Comparison of ENCODE assay signal across 20 mouse cellular contexts in the genomic region with DNA sequence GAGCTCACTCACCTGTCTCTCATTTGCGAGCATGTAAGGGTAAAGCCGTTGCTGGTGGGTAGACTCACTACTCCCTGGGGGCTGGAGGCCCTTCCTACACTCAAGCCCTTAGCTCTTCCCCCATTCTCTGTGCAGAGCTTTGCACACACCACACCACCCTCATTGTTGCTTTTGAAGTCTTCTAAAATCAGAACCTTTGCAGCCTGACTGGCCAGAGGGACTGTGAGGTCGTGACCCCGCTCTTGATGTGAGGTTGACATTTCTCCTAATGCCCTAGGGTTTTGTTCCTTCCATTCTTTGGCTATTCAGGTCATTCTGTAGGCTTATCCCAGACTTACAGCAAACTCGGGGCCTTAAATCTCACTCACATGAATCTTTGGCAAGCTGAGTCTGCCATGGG.
A peak's percentile ranks its signal among the peaks of the same experiment; 100 is the strongest.
DNase-seq lines count a peak whose midpoint lies in the region; ATAC-seq and TF ChIP-seq lines count a peak whose summit lies in the region.
"Had no signal": no experiment of that assay in that cellular context is flagged by ENCODE, and none has a peak within 500 bp of the region (broad histone marks: within the 10 kb centered on the region; RNA-seq: fewer than 3 reads in every experiment).

No protein-coding gene starts in this region.

- no peak for TF ChIP-seq CTCF in liver, postnatal 0 days (IDR thresholded peaks at IDR 0.05; ENCODE audit: low read depth)

- H3K27me3 ChIP-seq in heart, embryonic 13.5 days (replicated peaks) = no peaks in the 10 kb centered on the region
- H3K27me3 ChIP-seq in liver, embryonic 12.5 days (replicated peaks) = no peaks in the 10 kb centered on the region
- H3K27me3 ChIP-seq in liver, postnatal 0 days (ENCODE audit: insufficient read depth, low read length) = no peaks in the 10 kb centered on the region
- H3K27me3 ChIP-seq: embryonic facial prominence, embryonic 13.5 days; midbrain, embryonic 15.5 days had no signal

- H3K4me2 ChIP-seq in heart, embryonic 13.5 days = peak overlapping the region; percentile 37; the same call in 1 of the 2 replicates
- no peak overlapping the region for H3K4me2 ChIP-seq in liver, embryonic 12.5 days
- H3K4me2 ChIP-seq in liver, postnatal 0 days (ENCODE audit: low read depth, low read length) = no peak overlapping the region
- H3K4me2 ChIP-seq: embryonic facial prominence, embryonic 13.5 days; hindbrain, embryonic 14.5 days; midbrain, embryonic 15.5 days had no signal

- intact Hi-C loops in heart, postnatal 14 days (cut with DNase I) = no loop called here

- H3K9ac ChIP-seq in heart, embryonic 13.5 days = peak overlapping the region; percentile 54
- H3K9ac ChIP-seq in liver, embryonic 12.5 days = no peak overlapping the region
- H3K9ac ChIP-seq in liver, postnatal 0 days (replicated peaks) = no peak overlapping the region
- H3K9ac ChIP-seq: embryonic facial prominence, embryonic 13.5 days; hindbrain, embryonic 14.5 days; midbrain, embryonic 15.5 days had no signal

- 34% methylated on average over 5 of the region's 5 CpGs for WGBS in heart, embryonic 13.5 days
- 61% methylated on average over 5 of the region's 5 CpGs for WGBS in liver, embryonic 12.5 days (ENCODE audit: insufficient replicate concordance)
- WGBS in liver, postnatal 0 days (ENCODE audit: insufficient replicate concordance) = 63% methylated on average over 5 of the region's 5 CpGs

- H3K9me3 ChIP-seq in heart, embryonic 13.5 days = no peaks in the 10 kb centered on the region
- no peaks in the 10 kb centered on the region for H3K9me3 ChIP-seq in liver, embryonic 12.5 days (replicated peaks)
- no peaks in the 10 kb centered on the region for H3K9me3 ChIP-seq in liver, postnatal 0 days (ENCODE audit: low read length)
- H3K9me3 ChIP-seq: embryonic facial prominence, embryonic 13.5 days; midbrain, embryonic 15.5 days had no signal

- peak overlapping the region; percentile 87 for H3K27ac ChIP-seq in heart, embryonic 13.5 days (replicated peaks)
- H3K27ac ChIP-seq in liver, embryonic 12.5 days = no peak overlapping the region
- no peak overlapping the region for H3K27ac ChIP-seq in liver, postnatal 0 days (ENCODE audit: low read depth)
- H3K27ac ChIP-seq: embryonic facial prominence, embryonic 13.5 days; hindbrain, embryonic 14.5 days; layer of hippocampus, adult 2 months; midbrain, embryonic 15.5 days had no signal

- no peak for ATAC-seq in heart, embryonic 13.5 days (ENCODE audit: extremely low read depth, insufficient number of reproducible peaks, low FRiP score, low TSS enrichment)
- peak; percentile 25; the same call in 1 of the 2 replicates for ATAC-seq in liver, embryonic 12.5 days
- ATAC-seq in liver, postnatal 0 days = no peak
- ATAC-seq in megakaryocyte, adult 5-6 weeks (ENCODE audit: poor library complexity, severe bottlenecking) = no peak
- ATAC-seq: forebrain, embryonic 16.5 days; midbrain, embryonic 15.5 days had no signal

- no peak for DNase-seq in heart, postnatal 14 days
- DNase-seq in liver, postnatal 0 days = no peak
- DNase-seq in embryo, embryonic 10 days (ENCODE audit: low spot score) = peak; percentile 83
- DNase-seq in embryo, embryonic 11 days = peak; percentile 30
- DNase-seq: cerebellum, adult 18-20 months; cerebellum, postnatal 36 days; gastrocnemius, postnatal 36 days; kidney, adult 11 months; kidney, postnatal 10 days; layer of hippocampus, postnatal 36 days; thymus, postnatal 36 days had no signal

- H3K36me3 ChIP-seq in heart, embryonic 13.5 days = no peaks in the 10 kb centered on the region
- H3K36me3 ChIP-seq in liver, embryonic 12.5 days = no peaks in the 10 kb centered on the region
- H3K36me3 ChIP-seq in liver, postnatal 0 days (replicated peaks; ENCODE audit: insufficient read depth, low read length) = no peaks in the 10 kb centered on the region
- H3K36me3 ChIP-seq: embryonic facial prominence, embryonic 13.5 days; midbrain, embryonic 15.5 days had no signal

- TF ChIP-seq EP300 in liver, postnatal 0 days (IDR thresholded peaks at IDR 0.05; ENCODE audit: low read depth) = no peak

- peaks cover 59% of the 10 kb centered on the region for H3K4me1 ChIP-seq in heart, embryonic 13.5 days
- H3K4me1 ChIP-seq in liver, embryonic 12.5 days = peaks cover 49% of the 10 kb centered on the region
- peaks cover 33% of the 10 kb centered on the region for H3K4me1 ChIP-seq in liver, postnatal 0 days (ENCODE audit: insufficient read depth)
- H3K4me1 ChIP-seq: midbrain, embryonic 15.5 days had no signal

- H3K4me3 ChIP-seq in heart, embryonic 13.5 days = no peak overlapping the region
- no peak overlapping the region for H3K4me3 ChIP-seq in liver, embryonic 12.5 days
- H3K4me3 ChIP-seq in liver, postnatal 0 days (ENCODE audit: low read depth, low read length) = no peak overlapping the region
- H3K4me3 ChIP-seq: embryonic facial prominence, embryonic 13.5 days; layer of hippocampus, adult 2 months; midbrain, embryonic 15.5 days; myocyte had no signal

Comparison
In these comparisons a context has a peak if more than half of its experiments do, and no peak if none do; other contexts are left out.
1. DNase-seq: peak in embryo, embryonic 10 days (single experiment) and embryo, embryonic 11 days (single experiment); none in heart, postnatal 14 days (0 of 2) and liver, postnatal 0 days (single experiment).